Mouse (Mus musculus): ENCODE data around the gene Kmo. TPM values are rescaled to one million over a fixed set of nuclear protein-coding genes. Genes with fewer than 3 reads are reported as not detected.
A peak's percentile ranks its signal among the peaks of the same experiment; 100 is the strongest.

Kmo gene
- total RNA-seq, 4 experiments from 2014 or later = 0.20 to 0.70 TPM; not detected in 2

DNA sequence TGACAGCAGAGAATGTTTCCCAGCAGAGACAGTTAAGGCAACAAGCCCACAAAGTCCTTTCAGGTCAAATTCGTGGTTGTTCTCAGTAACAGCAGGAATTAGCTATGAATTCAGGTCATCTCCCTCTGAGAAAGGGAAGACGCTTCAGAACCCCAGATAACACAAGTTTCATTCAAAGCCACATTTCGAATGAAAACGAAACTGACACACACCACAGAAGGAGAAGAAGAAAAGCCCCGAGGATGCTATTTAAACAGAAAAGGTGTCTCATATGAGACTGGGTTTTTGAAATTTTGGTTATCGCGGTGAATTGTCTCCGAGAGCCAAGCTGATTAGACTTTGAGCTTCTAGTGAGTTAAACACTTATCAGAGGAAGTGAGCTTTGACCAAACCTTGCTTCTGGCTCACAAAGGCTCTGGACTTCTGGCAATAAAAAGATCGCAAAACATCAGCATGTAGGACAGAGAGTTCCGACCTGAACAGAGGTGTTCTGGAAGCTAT is 11.6 kb downstream of the Kmo start:
- no peak for DNase-seq (ENCODE audit: low spot score in 2 of 2)

DNA sequence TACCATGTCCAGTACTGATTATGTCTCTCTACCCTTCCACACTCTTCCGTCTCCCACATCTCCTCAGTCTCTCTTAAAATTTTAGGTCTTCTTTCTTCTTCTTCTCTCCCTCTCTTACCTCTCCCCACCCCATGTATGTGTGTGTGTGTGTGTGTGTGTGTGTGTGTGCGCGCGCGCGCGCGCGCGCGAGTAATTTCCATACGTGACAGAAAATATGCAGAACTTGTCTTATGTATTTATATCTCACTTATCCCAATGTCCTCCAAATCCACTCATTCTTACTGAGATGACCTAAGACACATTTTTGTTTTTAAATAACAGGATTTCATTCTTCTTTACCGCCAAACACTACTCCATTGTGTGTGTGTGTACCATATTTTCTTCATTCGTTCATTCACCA is 12.3 kb downstream of the Kmo start:
- DNase-seq (ENCODE audit: low spot score in 2 of 2) = no peak

DNA sequence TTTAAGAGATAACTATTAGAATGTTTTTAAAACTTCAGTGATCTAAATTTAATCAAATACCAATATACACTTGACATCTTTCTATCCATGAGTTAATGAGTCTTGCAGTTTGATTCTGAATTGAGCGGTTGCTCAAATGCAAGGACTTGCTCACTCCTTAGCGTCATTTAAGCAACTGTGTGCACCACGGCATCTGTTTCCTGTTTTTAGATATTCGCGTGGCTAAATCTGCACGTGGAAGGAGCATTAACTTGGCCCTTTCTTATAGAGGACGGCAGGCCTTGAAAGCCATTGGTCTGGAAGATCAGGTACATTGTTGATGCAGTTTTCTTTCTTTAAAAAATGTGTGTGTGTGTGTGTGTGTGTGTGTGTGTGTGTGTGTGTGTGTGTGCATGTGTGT is 17.5 kb downstream of the Kmo start:
- no peak for DNase-seq (ENCODE audit: low spot score in 2 of 2)

DNA sequence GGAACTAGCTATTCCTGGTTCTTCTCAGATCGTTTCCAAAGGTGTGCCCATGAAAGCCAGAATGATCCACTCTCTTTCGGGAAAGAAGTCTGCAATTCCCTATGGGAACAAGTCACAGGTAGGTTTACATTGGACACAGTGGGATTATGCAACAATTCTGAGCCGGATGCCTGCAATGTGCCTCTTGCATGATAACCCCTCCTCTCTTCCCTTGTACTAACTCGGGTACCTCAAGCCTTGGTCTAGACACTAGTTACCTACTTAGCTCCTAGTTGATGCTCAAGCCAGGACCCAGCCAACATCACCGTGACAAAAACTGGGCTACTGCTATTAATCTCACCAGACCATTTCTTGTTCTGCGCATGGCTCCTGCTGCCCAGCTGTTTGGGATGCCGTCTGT is 18.9 kb downstream of the Kmo start:
- no peak for DNase-seq (ENCODE audit: low spot score in 2 of 2)

DNA sequence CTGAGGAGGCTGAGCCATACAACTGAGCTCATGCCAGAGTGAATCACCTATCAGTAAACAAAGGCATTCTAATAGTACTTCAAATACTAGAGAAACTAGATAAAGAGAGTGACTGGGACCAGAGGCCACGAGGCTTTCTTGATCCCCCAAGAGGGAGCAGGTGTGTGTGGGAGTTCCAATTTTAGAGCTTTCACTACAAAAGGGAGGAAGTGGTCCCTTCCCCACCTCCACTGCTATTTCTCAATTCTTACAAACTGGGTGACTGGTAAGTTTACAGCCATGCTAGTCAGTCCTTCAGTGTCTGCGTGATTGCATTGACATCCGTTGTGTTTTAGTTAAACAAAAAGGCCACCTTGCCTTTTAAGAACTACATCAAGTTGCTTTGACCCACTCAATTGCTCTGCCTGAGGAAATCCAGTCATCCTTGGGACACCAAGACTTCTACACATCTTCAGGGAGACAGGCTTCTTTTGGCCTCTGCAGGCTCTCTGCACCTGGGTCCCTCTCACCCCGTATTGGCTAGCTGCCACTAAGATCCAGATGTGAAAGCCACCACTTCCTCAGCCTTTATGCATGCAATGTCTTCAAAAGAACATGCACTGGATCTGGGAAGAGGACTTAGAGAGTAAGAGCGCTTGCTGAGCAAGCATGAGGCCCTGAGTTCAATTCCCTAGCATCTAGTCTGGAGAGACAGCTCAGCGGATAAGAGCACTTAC is 20.4 kb downstream of the Kmo start:
- DNase-seq (ENCODE audit: low spot score in 2 of 2) = no peak

DNA sequence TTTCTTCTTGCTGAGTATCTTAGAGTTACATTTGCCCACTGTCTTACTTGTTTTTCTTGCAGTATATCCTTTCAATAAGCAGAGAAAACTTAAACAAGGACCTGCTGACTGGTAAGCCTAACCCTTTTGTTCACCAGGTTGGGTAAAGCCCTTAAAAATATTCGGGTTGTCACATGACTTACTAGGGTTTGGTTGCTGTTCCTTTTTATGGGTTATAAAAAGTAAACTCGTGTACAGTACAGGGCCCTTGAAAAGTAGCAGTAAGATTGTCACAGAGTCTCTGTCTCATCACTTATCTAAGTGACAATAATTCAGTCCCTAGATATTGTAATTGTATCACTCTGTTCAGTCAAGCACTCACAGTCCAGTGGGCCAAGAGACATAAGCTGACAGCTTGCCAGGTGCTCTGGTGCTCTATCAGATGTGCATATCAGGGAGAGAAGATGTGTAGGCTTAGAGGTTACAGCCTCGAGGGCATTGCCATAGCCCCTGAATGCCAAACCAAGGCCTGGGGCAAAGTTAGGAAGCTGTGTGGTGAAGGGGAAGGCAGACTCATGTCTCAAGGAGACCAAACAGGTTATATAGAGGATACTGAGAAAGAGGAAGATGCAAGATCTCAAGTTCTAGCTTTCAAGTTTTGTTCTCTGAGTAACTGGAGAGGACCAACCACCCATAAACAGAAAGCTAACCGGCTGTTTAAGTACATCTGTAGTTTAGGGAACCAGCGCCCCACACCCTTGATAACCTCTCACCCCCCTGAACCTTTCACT is 23.5 kb downstream of the Kmo start:
- DNase-seq (ENCODE audit: low spot score in 2 of 2) = no peak

DNA sequence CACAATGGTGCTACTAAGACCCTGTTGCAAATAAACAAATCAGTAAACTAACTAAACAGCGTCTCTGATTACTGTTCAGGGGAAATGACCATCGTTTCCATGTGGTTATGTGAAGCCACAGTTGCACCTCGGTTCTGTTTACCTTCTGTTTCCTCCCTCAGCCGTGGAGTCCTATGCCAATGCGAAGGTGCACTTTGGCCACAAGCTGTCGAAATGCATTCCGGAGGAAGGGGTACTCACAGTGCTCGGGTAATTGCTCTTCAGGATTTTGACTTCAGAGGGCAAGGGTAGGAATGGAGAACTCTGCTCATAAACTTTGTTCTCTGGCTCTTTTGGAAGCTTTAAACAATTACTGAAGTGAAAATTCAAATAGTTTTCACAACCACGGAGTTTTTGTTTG is 26.8 kb downstream of the Kmo start:
- DNase-seq (ENCODE audit: low spot score in 2 of 2) = no peak

DNA sequence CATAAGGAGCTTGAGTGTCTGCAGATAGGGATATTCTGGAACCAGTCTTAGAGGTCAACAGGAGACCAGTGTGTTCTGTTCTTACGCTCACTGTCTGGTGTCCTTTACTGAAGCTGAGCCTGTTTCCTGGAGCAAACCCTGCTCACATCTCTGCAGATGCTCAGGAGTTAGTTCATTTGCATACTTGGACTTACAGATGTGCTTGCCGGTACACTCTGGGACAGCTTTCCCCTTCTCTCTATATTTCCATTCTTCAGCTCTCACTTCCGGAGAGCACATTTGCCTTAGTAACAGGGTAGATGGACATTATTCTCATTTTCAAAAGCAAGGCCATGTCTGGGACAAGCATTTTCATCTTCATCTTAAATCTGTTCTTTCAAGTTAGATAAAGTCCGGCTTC is 28.4 kb downstream of the Kmo start:
- DNase-seq (ENCODE audit: low spot score in 2 of 2) = no peak

DNA sequence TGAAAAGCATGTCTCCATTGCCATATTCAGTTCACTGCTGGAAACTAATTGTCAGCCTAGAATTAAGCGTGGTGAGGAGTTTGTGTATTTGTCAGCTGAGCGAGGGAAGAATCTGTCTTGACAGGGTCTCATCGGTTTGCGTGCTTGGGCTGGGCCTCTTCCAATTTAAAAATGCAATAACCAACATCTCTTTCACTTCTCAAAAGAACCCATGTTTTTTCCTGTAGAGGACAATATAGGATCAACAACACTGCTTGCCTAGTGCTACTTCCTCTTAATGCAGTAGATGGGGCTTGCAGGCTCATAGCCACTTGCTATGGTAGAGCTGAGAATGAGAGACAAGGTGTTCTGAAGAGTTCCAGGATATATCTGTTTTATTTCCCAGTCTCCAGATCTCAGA is 39.7 kb downstream of the Kmo start:
- no peak for DNase-seq (ENCODE audit: low spot score in 2 of 2)

DNA sequence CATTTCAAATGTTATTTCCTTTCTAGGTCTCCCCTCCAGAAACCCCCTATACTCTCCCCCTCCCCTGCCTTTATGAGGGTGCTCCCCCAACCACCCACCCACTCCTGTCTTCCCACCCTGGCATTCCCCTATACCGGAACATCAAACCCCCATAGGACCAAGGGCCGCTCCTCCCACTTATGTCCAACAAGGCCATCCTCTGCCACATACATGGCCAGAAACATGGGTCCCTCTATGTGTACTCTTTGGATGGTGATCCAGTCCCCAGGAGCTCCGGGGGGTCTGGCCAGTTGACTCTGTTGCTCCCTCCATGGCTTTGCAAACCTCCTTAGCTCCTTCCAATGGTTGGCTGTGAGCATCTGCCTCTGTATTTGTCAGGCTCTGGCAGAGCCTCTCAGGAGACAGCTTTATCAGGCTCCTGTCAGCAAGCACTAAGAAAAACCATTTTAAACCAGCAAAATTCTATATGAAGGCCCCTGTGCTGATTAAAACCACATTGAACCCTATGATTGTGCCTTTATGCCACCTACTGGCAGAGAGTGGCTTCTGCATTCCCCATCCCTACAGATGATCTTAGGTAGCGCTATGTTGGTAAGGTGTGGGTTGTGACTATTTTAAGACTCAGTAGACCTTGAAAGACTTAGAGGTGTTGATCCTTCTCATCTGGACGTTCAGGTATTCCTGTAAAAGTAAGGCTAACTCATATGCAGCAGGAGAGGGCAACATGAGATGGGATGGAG is 48.7 kb downstream of the Kmo start:
- DNase-seq (ENCODE audit: low spot score in 2 of 2) = peak in 1 of 2 experiments; percentile 18

DNA sequence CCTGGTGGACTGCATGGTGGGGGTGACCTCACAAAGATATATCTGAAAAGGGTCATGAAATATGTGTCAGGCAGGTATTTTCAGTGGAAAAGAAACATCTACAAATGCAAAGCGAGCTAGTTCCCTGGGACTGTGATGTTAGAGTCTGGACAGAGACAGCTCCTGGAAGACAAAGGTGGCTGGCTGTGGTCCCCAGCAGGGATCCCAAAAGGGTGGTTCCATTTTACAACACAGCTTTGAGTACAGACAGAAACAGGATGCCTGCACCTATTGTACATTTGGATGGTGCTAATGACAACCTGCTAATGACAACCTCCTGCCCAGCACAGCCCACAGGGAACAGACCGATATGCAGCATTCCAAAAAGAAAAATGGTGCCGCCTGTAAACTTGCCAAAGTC is 49.3 kb downstream of the Kmo start:
- DNase-seq (ENCODE audit: low spot score in 2 of 2) = no peak

DNA sequence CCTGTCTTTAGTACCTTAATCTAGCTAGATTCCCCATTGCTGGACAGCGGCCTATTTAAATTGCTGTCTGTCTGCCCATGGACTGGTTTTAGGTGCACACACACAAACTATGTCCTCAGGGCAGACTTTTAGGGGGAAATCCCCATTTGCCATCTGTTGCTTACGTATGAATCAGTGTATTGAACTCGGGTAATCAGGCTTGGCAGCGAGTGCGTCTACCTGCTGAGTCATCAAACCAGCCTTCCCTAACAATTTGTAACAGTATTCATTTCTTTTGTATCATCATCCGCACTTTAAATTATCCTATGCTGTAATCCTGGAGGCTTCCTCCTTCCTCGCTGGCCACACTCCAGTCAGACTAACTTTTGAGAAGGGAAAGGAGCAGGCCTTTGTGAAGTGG is 49.9 kb downstream of the Kmo start:
- DNase-seq (ENCODE audit: low spot score in 2 of 2) = no peak

DNA sequence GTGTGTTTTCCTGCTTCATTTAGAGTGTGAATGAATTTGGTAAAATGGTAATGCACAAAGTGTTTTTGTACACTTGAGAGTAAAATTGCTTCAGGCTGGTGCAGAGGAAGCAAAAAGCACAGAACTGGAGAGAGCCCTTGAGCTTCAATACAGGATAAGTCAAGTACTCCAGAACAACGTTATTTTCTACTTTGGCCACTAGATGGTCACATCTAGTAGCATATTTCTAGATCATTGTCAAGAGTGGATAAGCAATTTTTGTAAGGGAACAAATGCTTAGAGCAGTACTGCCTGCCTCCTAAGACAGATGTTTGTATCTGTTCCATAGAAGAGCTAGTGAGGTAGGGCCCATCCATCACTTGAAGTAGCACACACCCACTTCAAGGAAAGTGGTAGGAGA is 51.4 kb downstream of the Kmo start:
- no peak for DNase-seq (ENCODE audit: low spot score in 2 of 2)

DNA sequence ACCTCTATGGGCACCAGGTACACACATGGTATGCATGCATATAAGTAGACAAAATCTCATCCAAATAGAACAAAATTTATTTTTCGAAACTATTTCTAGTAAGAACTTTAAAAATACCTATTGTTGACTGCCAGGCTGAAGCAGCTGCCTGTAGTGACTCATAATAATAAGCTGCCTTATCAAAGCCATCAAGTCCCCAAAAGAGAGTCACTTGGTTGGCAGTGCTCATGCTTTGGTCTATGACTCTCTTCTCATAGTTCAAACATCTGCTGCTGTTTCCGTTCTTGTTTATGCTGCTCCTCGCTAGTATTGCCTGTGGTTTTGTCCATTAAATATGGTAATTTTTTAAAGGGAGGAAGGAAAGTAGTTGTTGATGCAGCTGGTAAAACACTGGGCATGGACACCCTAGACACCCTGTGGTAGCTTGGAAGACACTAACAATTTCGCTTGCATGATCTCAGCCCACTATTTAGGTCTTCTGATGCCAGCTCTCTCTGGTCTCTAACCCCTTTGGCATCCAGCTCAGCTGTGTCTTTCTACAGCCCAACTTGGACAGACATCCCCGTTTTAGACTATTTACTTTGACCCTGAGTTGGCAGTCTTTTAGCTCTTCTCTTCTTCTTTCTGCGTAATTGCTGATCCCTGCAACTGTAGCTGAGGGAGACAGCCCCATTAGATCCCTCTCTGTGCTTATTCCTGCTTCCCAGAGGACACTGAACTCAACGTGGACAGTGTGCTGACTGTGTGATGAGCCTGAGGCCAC is 53.6 kb downstream of the Kmo start:
- no peak for DNase-seq (ENCODE audit: low spot score in 2 of 2)

DNA sequence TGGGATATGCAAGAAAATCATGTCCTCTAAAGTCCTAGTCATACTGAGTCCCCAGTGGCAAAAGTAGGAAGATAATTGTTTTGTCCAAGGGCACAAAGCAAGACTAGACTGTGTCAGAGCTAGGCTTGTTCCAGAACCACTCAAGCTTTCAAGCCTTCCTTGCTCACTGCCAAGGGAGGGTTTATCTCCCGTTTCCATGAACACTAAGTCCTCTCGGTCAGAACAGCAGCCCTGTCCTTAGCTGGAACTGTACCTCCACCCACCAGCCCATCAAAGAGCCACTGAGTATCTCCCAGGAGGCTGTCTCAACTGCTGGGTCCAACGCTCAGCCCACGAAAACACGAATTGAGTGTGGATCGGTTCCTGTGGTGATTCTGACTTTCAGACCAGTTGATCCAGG is 54.9 kb downstream of the Kmo start:
- no peak for DNase-seq (ENCODE audit: low spot score in 2 of 2)

DNA sequence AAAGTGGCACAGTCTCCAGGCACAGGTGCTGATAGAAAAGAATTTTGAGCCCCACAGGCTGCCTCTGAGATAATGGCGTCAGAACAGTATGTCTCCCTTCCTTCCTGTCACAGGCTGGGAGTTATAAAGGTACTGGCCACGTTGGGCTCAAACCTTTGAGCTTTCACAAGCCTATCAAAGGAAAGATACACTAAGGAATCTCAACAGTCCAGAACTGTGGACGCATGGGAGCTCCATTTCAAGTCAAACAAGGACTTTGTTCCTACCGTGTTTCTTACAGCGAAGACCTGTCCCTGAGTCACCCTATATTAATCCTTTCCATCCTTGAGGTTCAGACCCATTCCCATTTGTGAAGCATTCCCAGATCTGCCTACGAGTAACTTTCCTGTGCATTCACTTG is 57.3 kb downstream of the Kmo start:
- DNase-seq (ENCODE audit: low spot score in 2 of 2) = no peak

DNA sequence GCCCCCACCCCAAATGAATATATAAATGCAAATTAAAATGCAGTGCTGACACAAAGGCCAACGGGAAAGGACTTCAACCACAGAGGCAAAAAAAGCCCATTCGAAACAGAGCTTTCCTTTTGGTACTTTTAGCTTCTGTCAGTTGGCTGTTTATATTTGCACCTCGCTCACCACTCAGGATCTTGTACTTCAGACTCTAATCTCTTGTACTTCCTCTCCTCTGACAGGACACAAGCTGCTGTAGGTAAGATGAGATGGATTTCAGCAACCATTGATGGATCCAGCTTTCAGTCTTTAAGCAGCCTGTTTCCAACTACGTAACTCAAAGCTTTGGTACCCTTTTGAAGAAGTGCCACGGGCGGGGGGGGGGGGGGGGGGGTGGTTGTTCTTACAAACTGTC is 60.8 kb downstream of the Kmo start:
- DNase-seq (ENCODE audit: low spot score in 2 of 2) = no peak

DNA sequence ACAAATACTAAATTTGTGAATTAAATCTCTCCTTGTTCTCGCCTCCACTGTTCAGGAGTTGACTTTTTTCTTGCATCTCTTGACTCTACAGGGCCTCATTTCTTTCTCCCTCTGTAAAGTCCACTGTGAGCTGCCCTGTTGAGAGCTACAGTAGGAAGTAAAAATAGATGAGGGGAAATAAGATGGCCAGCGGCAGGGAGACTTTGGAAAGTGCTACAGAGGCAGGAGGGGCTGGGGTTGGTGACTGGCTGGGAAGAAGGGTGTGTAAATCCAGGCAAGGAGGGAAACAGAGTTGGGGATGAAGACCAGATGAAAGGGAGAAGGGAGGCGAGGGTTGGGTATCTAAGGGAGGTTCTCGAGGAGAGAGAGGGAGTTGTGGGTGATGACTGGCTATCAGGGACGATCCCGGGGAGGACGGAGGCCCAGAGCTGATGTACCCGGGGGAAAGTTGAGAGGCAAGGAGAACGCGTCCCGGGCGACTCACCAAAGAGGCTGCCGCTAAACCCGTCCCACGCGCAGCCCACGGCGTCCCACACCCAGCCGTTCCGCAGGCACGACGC is 71.6 kb downstream of the Kmo start:
- no peak for DNase-seq (ENCODE audit: low spot score in 2 of 2)

DNA sequence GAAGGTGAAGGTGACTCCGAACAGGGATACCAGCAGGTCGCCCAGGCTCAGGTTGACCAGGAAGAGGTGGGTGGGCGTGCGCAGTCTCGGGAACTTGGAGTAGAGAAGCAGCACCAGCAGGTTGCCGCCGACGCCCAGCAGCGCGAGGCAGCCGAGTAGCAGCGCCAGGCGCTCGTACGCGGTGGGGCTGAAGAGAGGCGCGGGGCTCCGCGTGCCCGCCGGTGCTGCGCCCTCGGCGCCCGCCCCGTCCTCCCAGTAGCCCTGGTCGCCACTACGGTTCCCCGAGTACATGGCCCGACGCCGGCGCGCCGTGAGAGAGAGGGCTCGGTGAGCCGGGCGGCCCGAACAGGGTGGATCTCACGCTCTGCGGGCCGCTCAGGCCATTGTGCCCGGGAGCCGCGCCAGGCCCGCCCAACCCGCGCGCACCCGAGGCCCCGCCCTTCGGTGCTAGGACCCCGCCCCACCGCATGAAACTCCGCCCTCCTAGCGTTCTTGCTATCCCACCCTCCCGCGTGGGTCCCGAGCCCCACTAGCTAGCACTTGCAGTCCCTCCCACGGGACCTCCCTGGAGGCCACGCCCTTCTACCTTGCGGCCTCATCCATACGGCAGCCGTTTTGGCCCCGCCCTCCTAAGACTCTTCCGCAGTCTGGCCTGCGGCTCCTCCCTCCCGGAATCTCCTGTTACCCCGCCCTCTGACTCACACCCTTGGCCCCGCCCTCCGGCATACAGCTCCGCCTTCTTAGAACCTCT is 72.2 kb downstream of the Kmo start, which contains the start of the genes Opn3 and Chml:
Opn3 (minus strand) TSS at position 531 of the 751 bp plus-strand sequence.
Chml (minus strand) TSS at position 656 of the 751 bp plus-strand sequence.
- peak; percentile 95 to 96 for DNase-seq (ENCODE audit: low spot score in 2 of 2)

DNA sequence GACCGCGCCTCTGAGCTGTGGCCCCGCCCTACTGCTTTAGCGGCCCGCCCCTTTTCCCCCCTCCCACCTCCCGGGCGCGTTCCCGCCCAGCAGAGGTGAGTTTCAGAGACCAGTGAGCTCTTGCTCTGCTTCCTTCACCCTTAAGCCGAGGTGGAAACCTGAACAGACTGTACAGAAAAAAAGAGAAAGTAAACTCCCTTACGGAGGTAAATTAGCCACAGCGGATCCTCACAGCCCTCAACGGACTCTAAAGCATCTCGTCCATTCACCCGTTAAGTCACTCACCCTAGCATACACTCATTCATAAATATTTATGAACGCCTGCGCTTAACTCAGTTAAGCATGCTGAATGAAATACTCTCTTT is 72.8 kb downstream of the Kmo start:
- DNase-seq (ENCODE audit: low spot score in 2 of 2) = no peak

All from layer of hippocampus, adult 8-10 months (tissue).